Mouse (Mus musculus) lung, adult 2 months (tissue): ENCODE measurements at regions not wholly inside any gene's neighbourhood (a gene's known extent, or its start where the extent isn't known, plus 50 kb on each side); places are given as distances from the start of the nearest gene placed in this dataset.
"Not testable (repeated sequence)": the region's sequence is repeated elsewhere in the genome, so short reads cannot be mapped to it uniquely, and the experiment has no call there.

Source experiments
- CTCF ChIP-seq: fragments of 200-500 bp; IDR thresholded peaks from 2 replicates; pipeline ENCODE4 v1.5.1; 2011; ENCODE audit warnings: mild to moderate bottlenecking, low read length, control low read depth; ENCODE audit not compliant: insufficient read depth
- POLR2A ChIP-seq: fragments of 200-500 bp; IDR thresholded peaks from 2 replicates; pipeline ENCODE4 v1.6.1; 2011; ENCODE audit warnings: low read depth, mild to moderate bottlenecking, control low read depth, low read length, borderline replicate concordance; ENCODE audit errors: extremely low read depth

- TF ChIP-seq POLR2A, CTCF: not testable (repeated sequence)
Measured at GRCm38 (mm10) chr12:113625221-113625620, 81.5 kb downstream of the Adam6a start.
